Mouse (Mus musculus) embryo, embryonic 10.5 days (tissue): ENCODE data around the gene Gm9045.
"Not testable (repeated sequence)": the region's sequence is repeated elsewhere in the genome, so short reads cannot be mapped to it uniquely, and the experiment has no call there.

Experiments
- DNase-seq: peaks from one replicate; pipeline ENCODE4 v3.0.0-alpha.2; 2015; ENCODE audit warnings: low spot score

The Gm9045 gene

GRCm38 (mm10) chr10:118337731-118338130, at the start of gene Gm9045:
Gene Gm9045 (minus strand): TSS chr10:118337831.
- not testable (repeated sequence) for DNase-seq

GRCm38 (mm10) chr10:118370443-118370842, 32.8 kb upstream of the Gm9045 start:
- DNase-seq = peak; percentile 95

- no peak for DNase-seq
Measured at GRCm38 (mm10) chr10:118369518-118369917, 31.9 kb upstream of the Gm9045 start.

- DNase-seq = not testable (repeated sequence)
Measured at GRCm38 (mm10) chr10:118354005-118354404, 16.4 kb upstream of the Gm9045 start, which contains the start of gene Gm9049. Gene Gm9049 (minus strand): TSS chr10:118354105.

GRCm38 (mm10) chr10:118348579-118348978, 10.9 kb upstream of the Gm9045 start, which contains the start of gene Gm9048:
Gene Gm9048 (minus strand): TSS chr10:118348679.
- DNase-seq = not testable (repeated sequence)

GRCm38 (mm10) chr10:118343155-118343554, 5.5 kb upstream of the Gm9045 start, which contains the start of gene Gm9046:
Gene Gm9046 (minus strand): TSS chr10:118343255.
- DNase-seq = not testable (repeated sequence)

- DNase-seq = not testable (repeated sequence)
Measured at GRCm38 (mm10) chr10:118332308-118332707, 5.3 kb downstream of the Gm9045 start, which contains the start of gene Gm9044. Gene Gm9044 (minus strand): TSS chr10:118332408.

- not testable (repeated sequence) for DNase-seq
Measured at GRCm38 (mm10) chr10:118326869-118327268, 10.8 kb downstream of the Gm9045 start, which contains the start of gene Gm9040. Gene Gm9040 (minus strand): TSS chr10:118326969.

- no peak for DNase-seq
Measured at GRCm38 (mm10) chr10:118319024-118319423, 18.6 kb downstream of the Gm9045 start.

- DNase-seq = not testable (repeated sequence)
Measured at GRCm38 (mm10) chr10:118302133-118302532, 35.5 kb downstream of the Gm9045 start.

GRCm38 (mm10) chr10:118294938-118295337, 42.7 kb downstream of the Gm9045 start, which contains the start of gene Iltifb:
Gene Iltifb (minus strand): TSS chr10:118295038.
- DNase-seq = no peak
